Comparison of ENCODE assay signal across 21 mouse cellular contexts in genomic region chr8:119499836-119500235, GRCm38 (mm10). TPM values are rescaled to one million over a fixed set of nuclear protein-coding genes. Genes with fewer than 3 reads are reported as not detected.
"Had no signal": no experiment of that assay in that cellular context is flagged by ENCODE, and none has a peak within 500 bp of the region (broad histone marks: within the 10 kb centered on the region; RNA-seq: fewer than 3 reads in every experiment).

No protein-coding gene starts in this region.

- H3K27ac ChIP-seq: midbrain, embryonic 13.5 days; midbrain, embryonic 15.5 days; neural tube, embryonic 12.5 days; stomach, embryonic 15.5 days; stomach, postnatal 0 days had no signal

- H3K4me2 ChIP-seq: lung, embryonic 14.5 days; midbrain, embryonic 11.5 days; midbrain, embryonic 13.5 days; midbrain, embryonic 15.5 days; neural tube, embryonic 12.5 days; stomach, embryonic 15.5 days had no signal

- H3K9me3 ChIP-seq: midbrain, embryonic 13.5 days; midbrain, embryonic 15.5 days; neural tube, embryonic 12.5 days; stomach, embryonic 15.5 days had no signal

- H3K4me3 ChIP-seq: midbrain, embryonic 13.5 days; midbrain, embryonic 15.5 days; neural tube, embryonic 12.5 days; stomach, embryonic 15.5 days had no signal

- H3K27me3 ChIP-seq: midbrain, embryonic 15.5 days; neural tube, embryonic 12.5 days; stomach, embryonic 15.5 days had no signal

- H3K9ac ChIP-seq: lung, embryonic 14.5 days; midbrain, embryonic 13.5 days; midbrain, embryonic 15.5 days; neural tube, embryonic 12.5 days; stomach, embryonic 15.5 days had no signal

- H3K36me3 ChIP-seq: midbrain, embryonic 13.5 days; midbrain, embryonic 15.5 days; neural tube, embryonic 12.5 days; stomach, embryonic 15.5 days had no signal

- DNase-seq: lung, adult 18-20 months; lung, embryonic 14.5 days; lung, postnatal 10 days; lung, postnatal 4 days; right cerebral cortex, postnatal 14 days; spleen, adult 18-20 months; thymus, adult 2 months; thymus, postnatal 25 days; thymus, postnatal 4 days had no signal

- ATAC-seq: midbrain, embryonic 13.5 days; midbrain, embryonic 15.5 days had no signal

RNA-seq across cellular contexts. Expression of gene Slc38a8, which starts 1.7 kb away (rescaled TPM):
- total RNA-seq: megakaryocyte, adult 5-6 weeks; megakaryocyte-erythroid progenitor cell, adult 5-6 weeks; monocyte, adult 5-6 weeks; neutrophil, adult 5-6 weeks had no signal
- polyA plus RNA-seq: lung, embryonic 14.5 days; lung, embryonic 16.5 days; midbrain, embryonic 11.5 days; midbrain, embryonic 13.5 days; midbrain, embryonic 15.5 days; neural tube, embryonic 12.5 days; neural tube, embryonic 14.5 days; stomach, embryonic 15.5 days; stomach, postnatal 0 days had no signal

RNA-seq across cellular contexts. Expression of gene Necab2, which starts 53.3 kb away (rescaled TPM):
- total RNA-seq: megakaryocyte, adult 5-6 weeks; megakaryocyte-erythroid progenitor cell, adult 5-6 weeks; monocyte, adult 5-6 weeks; neutrophil, adult 5-6 weeks had no signal
